Mouse (Mus musculus): ENCODE results near the gene Pdcd5.

GRCm38 (mm10) chr7:35640072-35640471, 7.2 kb downstream of the Pdcd5 start:
- TF ChIP-seq POLR2A (IDR thresholded peaks at IDR 0.05; ENCODE audit: control insufficient read depth, extremely low read depth, insufficient read depth, low read length, poor library complexity): no peak
- TF ChIP-seq CTCF (IDR thresholded peaks at IDR 0.05; ENCODE audit: borderline replicate concordance, control insufficient read depth, extremely low read depth, insufficient read depth, low read length, poor library complexity): no peak

Data from thymus, adult 2 months (tissue).